Mouse (Mus musculus): Measurements from ENCODE around the gene Rsph10b. TPM values are rescaled to one million over a fixed set of nuclear protein-coding genes. Genes with fewer than 3 reads are reported as not detected.

Gene Rsph10b
- polyA plus RNA-seq, 1 experiment from 2014 or later: 0.48 TPM

- Histone ChIP-seq H3K4me1 (peaks cover under 1% of the 10 kb centered on the region; the same call in 1 of the 2 replicates), H3K27ac (no peak overlapping the region), H3K4me3 (replicated peaks) (no peak overlapping the region), H3K27me3 (replicated peaks) (no peaks in the 10 kb centered on the region), H3K9ac (no peak overlapping the region), H3K9me3 (no peaks in the 10 kb centered on the region), H3K4me2 (no peak overlapping the region), H3K36me3 (peaks cover 22% of the 10 kb centered on the region)
- WGBS: 94% methylated on average over 9 of the region's 9 CpGs
- no peak for ATAC-seq (ENCODE audit: insufficient read depth, low FRiP score, low read depth)
Measured at GRCm38 (mm10) chr5:143916221-143916620, 16.6 kb upstream of the Rsph10b start.

GRCm38 (mm10) chr5:143917418-143917817, 15.4 kb upstream of the Rsph10b start:
- ATAC-seq (ENCODE audit: insufficient read depth, low FRiP score, low read depth): no peak
- H3K4me3 ChIP-seq (replicated peaks): no peak overlapping the region
- 54% methylated on average over 5 of the region's 5 CpGs for WGBS
- no peaks in the 10 kb centered on the region for H3K9me3 ChIP-seq
- H3K9ac ChIP-seq: no peak overlapping the region
- H3K4me2 ChIP-seq: no peak overlapping the region
- H3K4me1 ChIP-seq: no peaks in the 10 kb centered on the region
- no peak overlapping the region for H3K27ac ChIP-seq
- peaks cover 28% of the 10 kb centered on the region for H3K36me3 ChIP-seq
- no peaks in the 10 kb centered on the region for H3K27me3 ChIP-seq (replicated peaks)

DNA sequence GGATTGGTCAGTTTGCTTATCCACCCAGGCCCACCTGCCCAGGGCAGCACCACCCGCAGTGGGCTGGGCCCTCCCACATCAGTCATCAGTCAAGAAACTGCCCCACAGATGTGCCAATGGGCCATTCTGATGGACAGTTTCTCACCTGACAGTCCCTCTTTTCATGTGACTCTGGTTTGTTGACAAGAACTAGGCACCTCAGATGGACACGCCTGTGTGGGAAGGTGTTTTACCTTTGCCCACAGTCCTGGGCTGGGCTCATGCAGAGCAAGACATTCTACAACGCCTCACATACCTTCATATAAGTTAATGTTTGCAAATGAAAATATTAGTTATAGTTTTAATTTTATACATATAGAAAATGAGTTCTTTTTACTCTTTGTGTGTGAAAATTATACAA, 14.7 kb upstream of the Rsph10b start:
- no peak overlapping the region for H3K9ac ChIP-seq
- no peak overlapping the region for H3K4me3 ChIP-seq (replicated peaks)
- ATAC-seq (ENCODE audit: insufficient read depth, low FRiP score, low read depth): no peak
- H3K4me1 ChIP-seq: no peaks in the 10 kb centered on the region
- H3K27me3 ChIP-seq (replicated peaks): no peaks in the 10 kb centered on the region
- WGBS: 88% methylated on average over 3 of the region's 3 CpGs
- no peak overlapping the region for H3K4me2 ChIP-seq
- H3K9me3 ChIP-seq: no peaks in the 10 kb centered on the region
- no peak overlapping the region for H3K27ac ChIP-seq
- H3K36me3 ChIP-seq: peaks cover 30% of the 10 kb centered on the region

DNA sequence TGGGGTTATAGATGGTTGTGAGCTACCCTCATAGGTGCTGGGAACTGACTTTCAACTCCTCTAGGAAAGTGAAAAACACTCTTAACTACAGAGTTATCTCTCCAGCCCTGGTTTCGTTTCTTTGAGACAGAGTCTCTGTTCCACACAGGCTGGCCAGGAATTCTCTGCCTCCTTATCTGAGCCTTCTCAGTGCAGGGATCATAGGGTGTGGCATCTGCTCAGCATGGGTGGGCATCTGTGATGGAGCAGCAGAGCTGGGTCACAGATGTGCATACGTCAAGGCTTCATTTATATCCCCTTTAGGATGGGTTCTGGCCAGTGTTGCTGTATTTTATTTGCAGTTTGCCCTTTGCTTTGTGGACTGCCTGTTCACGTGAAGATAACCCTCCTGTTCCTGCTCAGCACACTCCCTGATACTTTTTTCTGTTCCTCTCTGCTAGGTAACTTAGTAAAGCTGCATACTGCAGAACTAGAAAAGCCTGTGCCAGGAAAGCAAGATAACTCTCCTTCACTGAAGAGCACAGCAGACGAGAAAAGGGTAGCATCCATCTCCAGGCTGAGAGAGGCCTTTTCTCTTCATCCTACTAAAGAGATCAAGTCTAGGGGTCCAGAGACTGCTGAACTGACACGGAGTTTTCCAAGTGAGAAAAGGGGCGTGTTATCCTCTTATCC, 7.9 kb upstream of the Rsph10b start:
- Histone ChIP-seq H3K36me3 (peaks cover 47% of the 10 kb centered on the region), H3K4me2 (no peak overlapping the region), H3K27me3 (replicated peaks) (no peaks in the 10 kb centered on the region), H3K9me3 (no peaks in the 10 kb centered on the region), H3K9ac (no peak overlapping the region), H3K4me1 (no peaks in the 10 kb centered on the region), H3K4me3 (replicated peaks) (no peak overlapping the region), H3K27ac (no peak overlapping the region)
- WGBS: 84% methylated on average over 6 of the region's 6 CpGs
- peak; percentile 90; the same call in 1 of the 2 replicates for ATAC-seq (ENCODE audit: insufficient read depth, low FRiP score, low read depth)

- H3K4me2 ChIP-seq: no peak within 1 kb of the TSS
- no peaks in the 10 kb centered on the region for H3K9me3 ChIP-seq
- no peaks in the 10 kb centered on the region for H3K4me1 ChIP-seq
- ATAC-seq (ENCODE audit: insufficient read depth, low FRiP score, low read depth): no peak
- peaks cover 49% of the 10 kb centered on the region for H3K36me3 ChIP-seq
- H3K27ac ChIP-seq: no peak within 1 kb of the TSS
- no peaks in the 10 kb centered on the region for H3K27me3 ChIP-seq (replicated peaks)
- H3K4me3 ChIP-seq (replicated peaks): no peak within 1 kb of the TSS
- WGBS: 95% methylated on average over 8 of the region's 8 CpGs
- H3K9ac ChIP-seq: no peak within 1 kb of the TSS
Measured at GRCm38 (mm10) chr5:143927875-143928274, 5.0 kb upstream of the Rsph10b start, which contains the start of gene Gm42421. Gene Gm42421, plus strand, starts transcription at chr5:143928175.

GRCm38 (mm10) chr5:143929291-143929690, 3.5 kb upstream of the Rsph10b start:
- H3K4me1 ChIP-seq: no peaks in the 10 kb centered on the region
- H3K9me3 ChIP-seq: no peaks in the 10 kb centered on the region
- WGBS: 80% methylated on average over 4 of the region's 4 CpGs
- H3K27me3 ChIP-seq (replicated peaks): no peaks in the 10 kb centered on the region
- ATAC-seq (ENCODE audit: insufficient read depth, low FRiP score, low read depth): no peak
- H3K27ac ChIP-seq: no peak overlapping the region
- no peak overlapping the region for H3K4me2 ChIP-seq
- no peak overlapping the region for H3K9ac ChIP-seq
- no peak overlapping the region for H3K4me3 ChIP-seq (replicated peaks)
- peaks cover 44% of the 10 kb centered on the region for H3K36me3 ChIP-seq

- ATAC-seq (ENCODE audit: insufficient read depth, low FRiP score, low read depth): no peak
- H3K4me3 ChIP-seq (replicated peaks): no peak overlapping the region
- H3K9ac ChIP-seq: no peak overlapping the region
- H3K9me3 ChIP-seq: no peaks in the 10 kb centered on the region
- no peak overlapping the region for H3K27ac ChIP-seq
- H3K4me1 ChIP-seq: no peaks in the 10 kb centered on the region
- no peak overlapping the region for H3K4me2 ChIP-seq
- no peaks in the 10 kb centered on the region for H3K27me3 ChIP-seq (replicated peaks)
- peaks cover 30% of the 10 kb centered on the region for H3K36me3 ChIP-seq
- 94% methylated on average over 12 of the region's 12 CpGs for WGBS
Measured at GRCm38 (mm10) chr5:143930656-143931055, 2.2 kb upstream of the Rsph10b start.

GRCm38 (mm10) chr5:143931863-143932580, 813 bp upstream of the Rsph10b start:
- ATAC-seq (ENCODE audit: insufficient read depth, low FRiP score, low read depth): no peak
- no peak overlapping the region for H3K27ac ChIP-seq
- 84% methylated on average over 6 of the region's 6 CpGs for WGBS

GRCm38 (mm10) chr5:143933414-143933813, 579 bp downstream of the Rsph10b start:
- WGBS: 88% methylated on average over 11 of the region's 11 CpGs
- Histone ChIP-seq H3K4me2 (no peak overlapping the region), H3K4me3 (replicated peaks) (no peak overlapping the region), H3K36me3 (peaks cover 20% of the 10 kb centered on the region), H3K27ac (no peak overlapping the region), H3K4me1 (no peaks in the 10 kb centered on the region), H3K9ac (no peak overlapping the region), H3K27me3 (replicated peaks) (no peaks in the 10 kb centered on the region), H3K9me3 (no peaks in the 10 kb centered on the region)
- no peak for ATAC-seq (ENCODE audit: insufficient read depth, low FRiP score, low read depth)

More at GRCm38 (mm10) chr5:143931863-143932580, 813 bp upstream of the Rsph10b start:
- Histone ChIP-seq H3K36me3 (peaks cover 25% of the 10 kb centered on the region), H3K9me3 (no peaks in the 10 kb centered on the region), H3K9ac (no peak overlapping the region), H3K27me3 (replicated peaks) (no peaks in the 10 kb centered on the region), H3K4me2 (no peak overlapping the region), H3K4me1 (no peaks in the 10 kb centered on the region), H3K4me3 (replicated peaks) (no peak overlapping the region)

- ATAC-seq (ENCODE audit: insufficient read depth, low FRiP score, low read depth): no peak
Measured at GRCm38 (mm10) chr5:143933875-143934274, 1.0 kb downstream of the Rsph10b start.

DNA sequence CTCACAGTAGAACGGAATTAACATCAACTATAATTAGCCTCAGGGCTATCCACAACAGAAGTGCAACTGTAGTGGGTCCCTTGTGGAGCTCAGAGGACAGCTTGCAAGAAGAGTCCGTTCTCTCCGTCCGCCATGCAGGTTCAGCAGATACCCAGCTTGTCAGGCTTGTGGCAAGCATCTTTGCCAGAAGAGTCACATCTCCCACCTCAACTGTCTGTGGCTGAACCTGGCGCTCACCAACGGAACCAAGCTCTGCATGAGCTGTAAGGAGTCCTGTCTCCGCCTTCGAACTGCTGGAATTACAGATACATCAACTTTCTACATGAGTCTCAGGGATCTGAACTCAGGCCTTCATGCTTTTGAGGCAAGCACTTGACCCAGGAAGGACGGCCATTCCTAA, 3.3 kb downstream of the Rsph10b start:
- 83% methylated on average over 9 of the region's 9 CpGs for WGBS
- no peaks in the 10 kb centered on the region for H3K4me1 ChIP-seq
- no peak overlapping the region for H3K27ac ChIP-seq
- ATAC-seq (ENCODE audit: insufficient read depth, low FRiP score, low read depth): no peak
- no peak overlapping the region for H3K4me3 ChIP-seq (replicated peaks)
- H3K4me2 ChIP-seq: no peak overlapping the region
- H3K9me3 ChIP-seq: no peaks in the 10 kb centered on the region
- H3K36me3 ChIP-seq: no peaks in the 10 kb centered on the region
- no peak overlapping the region for H3K9ac ChIP-seq
- H3K27me3 ChIP-seq (replicated peaks): no peaks in the 10 kb centered on the region

More at GRCm38 (mm10) chr5:143933875-143934274, 1.0 kb downstream of the Rsph10b start:
- H3K4me2 ChIP-seq: no peak overlapping the region
- H3K27me3 ChIP-seq (replicated peaks): no peaks in the 10 kb centered on the region
- no peaks in the 10 kb centered on the region for H3K9me3 ChIP-seq
- H3K36me3 ChIP-seq: peaks cover 20% of the 10 kb centered on the region
- no peak overlapping the region for H3K9ac ChIP-seq
- H3K4me3 ChIP-seq (replicated peaks): no peak overlapping the region
- 74% methylated on average over 1 of the region's 1 CpGs for WGBS
- no peaks in the 10 kb centered on the region for H3K4me1 ChIP-seq
- no peak overlapping the region for H3K27ac ChIP-seq

- no peak overlapping the region for H3K4me2 ChIP-seq
- WGBS: 18% methylated on average over 10 of the region's 10 CpGs
Measured at GRCm38 (mm10) chr5:143941588-143941987, 8.8 kb downstream of the Rsph10b start.

More at GRCm38 (mm10) chr5:143941588-143941987, 8.8 kb downstream of the Rsph10b start:
- no peak for ATAC-seq (ENCODE audit: insufficient read depth, low FRiP score, low read depth)
- H3K27ac ChIP-seq: no peak overlapping the region
- H3K36me3 ChIP-seq: no peaks in the 10 kb centered on the region
- no peaks in the 10 kb centered on the region for H3K4me1 ChIP-seq
- H3K9ac ChIP-seq: no peak overlapping the region
- H3K27me3 ChIP-seq (replicated peaks): no peaks in the 10 kb centered on the region
- H3K9me3 ChIP-seq: no peaks in the 10 kb centered on the region
- H3K4me3 ChIP-seq (replicated peaks): no peak overlapping the region
